Mouse (Mus musculus): ENCODE measurements around the gene Fam53b. TPM values are rescaled to one million over a fixed set of nuclear protein-coding genes. Genes with fewer than 3 reads are reported as not detected.

Fam53b gene
- polyA plus RNA-seq, 1 experiment, result 26.5 TPM

DNA sequence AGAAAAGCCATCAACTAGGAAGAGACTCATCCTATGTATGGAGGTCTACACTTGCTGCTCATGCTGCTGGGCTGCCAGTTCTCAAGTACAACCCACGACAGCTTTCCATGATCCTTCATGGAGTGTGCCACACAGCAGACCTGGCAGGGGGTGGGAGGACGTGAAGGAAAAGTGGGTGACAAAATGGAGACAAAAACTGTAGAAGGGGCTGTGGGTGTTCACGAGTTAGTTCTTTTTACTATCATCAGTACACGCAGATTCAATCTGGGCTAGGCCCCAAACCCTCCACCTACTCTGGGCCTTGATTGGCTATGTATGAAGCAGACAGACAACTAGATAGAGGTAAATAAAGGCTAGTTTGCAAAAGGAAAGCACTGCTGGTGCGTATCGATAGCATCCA, 50.3 kb downstream of the Fam53b start:
- no peak for TF ChIP-seq MYOD1 (IDR thresholded peaks at IDR 0.05; ENCODE audit: control insufficient read depth in 1 of 3, insufficient read length in 2 of 3, low read depth in 2 of 3)
- no peak for TF ChIP-seq SRF (IDR thresholded peaks at IDR 0.05; ENCODE audit: control insufficient read depth, insufficient read length, low read depth)
- TF ChIP-seq MYOG (IDR thresholded peaks at IDR 0.05; ENCODE audit: control insufficient read depth in 1 of 3, insufficient read depth in 1 of 3, insufficient read length in 2 of 3, low read depth in 2 of 3), result no peak
- TF ChIP-seq CEBPB (IDR thresholded peaks at IDR 0.05; ENCODE audit: insufficient read depth, poor library complexity, severe bottlenecking), result no peak
- TF ChIP-seq POLR2AphosphoS2 (IDR thresholded peaks at IDR 0.05; ENCODE audit: insufficient read length, low read depth), result no peak
- TF ChIP-seq REST (IDR thresholded peaks at IDR 0.05; ENCODE audit: insufficient read depth, insufficient read length), result no peak
- TF ChIP-seq TCF12 (IDR thresholded peaks at IDR 0.05; ENCODE audit: insufficient read depth, poor library complexity, severe bottlenecking), result no peak
- no peak for TF ChIP-seq E2F4 (IDR thresholded peaks at IDR 0.05; ENCODE audit: insufficient read depth)
- no peak for TF ChIP-seq USF1 (IDR thresholded peaks at IDR 0.05; ENCODE audit: low read depth)
- TF ChIP-seq POLR2A (IDR thresholded peaks at IDR 0.05; ENCODE audit: insufficient read length, low read depth), result no peak
- TF ChIP-seq MAX (IDR thresholded peaks at IDR 0.05; ENCODE audit: low read depth), result no peak
- TF ChIP-seq TCF3 (IDR thresholded peaks at IDR 0.05; ENCODE audit: insufficient read length, low read depth), result no peak
- Histone ChIP-seq H3K4me2 (ENCODE audit: low read depth) (no peak overlapping the region), H3K79me2 (ENCODE audit: control insufficient read depth, insufficient read depth) (no peaks in the 10 kb centered on the region), H3K27me3 (ENCODE audit: control insufficient read depth, insufficient read depth, insufficient read length) (no peaks in the 10 kb centered on the region), H3ac (ENCODE audit: control insufficient read depth, insufficient read length) (no peak overlapping the region), H3K4me3 (no peak overlapping the region), H3K36me3 (ENCODE audit: control insufficient read depth, insufficient read depth) (peaks cover 10% of the 10 kb centered on the region)

DNA sequence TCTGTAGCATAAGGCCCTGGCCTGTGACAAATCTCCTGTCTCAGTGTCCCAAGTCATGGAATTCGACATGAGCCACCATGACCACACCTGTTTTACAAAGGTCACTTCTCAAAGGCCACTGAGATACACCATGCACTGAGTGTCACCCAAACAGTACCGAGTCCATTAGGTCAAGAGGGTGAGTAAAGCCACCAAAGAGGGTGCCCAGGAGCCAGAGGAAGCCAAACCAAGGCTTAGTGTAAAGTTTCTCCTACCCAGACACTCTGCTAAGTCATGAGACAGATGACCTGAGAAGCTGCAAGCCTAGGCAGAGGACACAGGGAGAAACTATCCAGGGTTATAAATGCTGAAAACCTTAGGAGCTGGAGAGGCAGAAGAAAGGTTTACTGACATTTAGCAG, 52.3 kb downstream of the Fam53b start:
- Histone ChIP-seq H3K36me3 (ENCODE audit: control insufficient read depth, insufficient read depth) (peaks cover 17% of the 10 kb centered on the region), H3ac (ENCODE audit: control insufficient read depth, insufficient read length) (no peak overlapping the region), H3K4me3 (no peak overlapping the region), H3K27me3 (ENCODE audit: control insufficient read depth, insufficient read depth, insufficient read length) (no peaks in the 10 kb centered on the region), H3K4me2 (ENCODE audit: low read depth) (peak overlapping the region; percentile 42), H3K79me2 (ENCODE audit: control insufficient read depth, insufficient read depth) (no peaks in the 10 kb centered on the region)
- TF ChIP-seq TCF3 (IDR thresholded peaks at IDR 0.05; ENCODE audit: insufficient read length, low read depth) (no peak), POLR2A (IDR thresholded peaks at IDR 0.05; ENCODE audit: insufficient read length, low read depth) (no peak), SRF (IDR thresholded peaks at IDR 0.05; ENCODE audit: control insufficient read depth, insufficient read length, low read depth) (no peak), USF1 (IDR thresholded peaks at IDR 0.05; ENCODE audit: low read depth) (no peak), MAX (IDR thresholded peaks at IDR 0.05; ENCODE audit: low read depth) (no peak), MYOG (IDR thresholded peaks at IDR 0.05; ENCODE audit: control insufficient read depth in 1 of 3, insufficient read depth in 1 of 3, insufficient read length in 2 of 3, low read depth in 2 of 3) (no peak), POLR2AphosphoS2 (IDR thresholded peaks at IDR 0.05; ENCODE audit: insufficient read length, low read depth) (no peak), TCF12 (IDR thresholded peaks at IDR 0.05; ENCODE audit: insufficient read depth, poor library complexity, severe bottlenecking) (no peak), REST (IDR thresholded peaks at IDR 0.05; ENCODE audit: insufficient read depth, insufficient read length) (no peak), CEBPB (IDR thresholded peaks at IDR 0.05; ENCODE audit: insufficient read depth, poor library complexity, severe bottlenecking) (no peak), E2F4 (IDR thresholded peaks at IDR 0.05; ENCODE audit: insufficient read depth) (no peak), MYOD1 (IDR thresholded peaks at IDR 0.05; ENCODE audit: control insufficient read depth in 1 of 3, insufficient read length in 2 of 3, low read depth in 2 of 3) (no peak)

- Histone ChIP-seq H3K27me3 (ENCODE audit: control insufficient read depth, insufficient read depth, insufficient read length) (no peaks in the 10 kb centered on the region), H3K4me2 (ENCODE audit: low read depth) (peak overlapping the region; percentile 42), H3ac (ENCODE audit: control insufficient read depth, insufficient read length) (no peak overlapping the region), H3K4me3 (no peak overlapping the region), H3K79me2 (ENCODE audit: control insufficient read depth, insufficient read depth) (no peaks in the 10 kb centered on the region), H3K36me3 (ENCODE audit: control insufficient read depth, insufficient read depth) (peaks cover 17% of the 10 kb centered on the region)
- no peak for TF ChIP-seq USF1 (IDR thresholded peaks at IDR 0.05; ENCODE audit: low read depth)
- no peak for TF ChIP-seq MYOG (IDR thresholded peaks at IDR 0.05; ENCODE audit: control insufficient read depth in 1 of 3, insufficient read depth in 1 of 3, insufficient read length in 2 of 3, low read depth in 2 of 3)
- no peak for TF ChIP-seq POLR2AphosphoS2 (IDR thresholded peaks at IDR 0.05; ENCODE audit: insufficient read length, low read depth)
- no peak for TF ChIP-seq E2F4 (IDR thresholded peaks at IDR 0.05; ENCODE audit: insufficient read depth)
- TF ChIP-seq CEBPB (IDR thresholded peaks at IDR 0.05; ENCODE audit: insufficient read depth, poor library complexity, severe bottlenecking), result peak; percentile 92
- no peak for TF ChIP-seq MAX (IDR thresholded peaks at IDR 0.05; ENCODE audit: low read depth)
- TF ChIP-seq POLR2A (IDR thresholded peaks at IDR 0.05; ENCODE audit: insufficient read length, low read depth), result no peak
- no peak for TF ChIP-seq REST (IDR thresholded peaks at IDR 0.05; ENCODE audit: insufficient read depth, insufficient read length)
- TF ChIP-seq SRF (IDR thresholded peaks at IDR 0.05; ENCODE audit: control insufficient read depth, insufficient read length, low read depth), result no peak
- no peak for TF ChIP-seq TCF12 (IDR thresholded peaks at IDR 0.05; ENCODE audit: insufficient read depth, poor library complexity, severe bottlenecking)
- TF ChIP-seq MYOD1 (IDR thresholded peaks at IDR 0.05; ENCODE audit: control insufficient read depth in 1 of 3, insufficient read length in 2 of 3, low read depth in 2 of 3), result peak in 1 of 3 experiments; percentile 29
- TF ChIP-seq TCF3 (IDR thresholded peaks at IDR 0.05; ENCODE audit: insufficient read length, low read depth), result no peak
Measured at GRCm38 (mm10) chr7:132760589-132761180, 53.0 kb downstream of the Fam53b start.

GRCm38 (mm10) chr7:132759926-132760325, 53.8 kb downstream of the Fam53b start:
- Histone ChIP-seq H3K36me3 (ENCODE audit: control insufficient read depth, insufficient read depth) (peaks cover 17% of the 10 kb centered on the region), H3ac (ENCODE audit: control insufficient read depth, insufficient read length) (no peak overlapping the region), H3K4me2 (ENCODE audit: low read depth) (no peak overlapping the region), H3K27me3 (ENCODE audit: control insufficient read depth, insufficient read depth, insufficient read length) (no peaks in the 10 kb centered on the region), H3K4me3 (no peak overlapping the region), H3K79me2 (ENCODE audit: control insufficient read depth, insufficient read depth) (no peaks in the 10 kb centered on the region)
- TF ChIP-seq USF1 (IDR thresholded peaks at IDR 0.05; ENCODE audit: low read depth) (no peak), POLR2A (IDR thresholded peaks at IDR 0.05; ENCODE audit: insufficient read length, low read depth) (no peak), SRF (IDR thresholded peaks at IDR 0.05; ENCODE audit: control insufficient read depth, insufficient read length, low read depth) (no peak), MYOG (IDR thresholded peaks at IDR 0.05; ENCODE audit: control insufficient read depth in 1 of 3, insufficient read depth in 1 of 3, insufficient read length in 2 of 3, low read depth in 2 of 3) (no peak), POLR2AphosphoS2 (IDR thresholded peaks at IDR 0.05; ENCODE audit: insufficient read length, low read depth) (no peak), MAX (IDR thresholded peaks at IDR 0.05; ENCODE audit: low read depth) (no peak), E2F4 (IDR thresholded peaks at IDR 0.05; ENCODE audit: insufficient read depth) (no peak), CEBPB (IDR thresholded peaks at IDR 0.05; ENCODE audit: insufficient read depth, poor library complexity, severe bottlenecking) (no peak), TCF3 (IDR thresholded peaks at IDR 0.05; ENCODE audit: insufficient read length, low read depth) (no peak), TCF12 (IDR thresholded peaks at IDR 0.05; ENCODE audit: insufficient read depth, poor library complexity, severe bottlenecking) (no peak), REST (IDR thresholded peaks at IDR 0.05; ENCODE audit: insufficient read depth, insufficient read length) (no peak), MYOD1 (IDR thresholded peaks at IDR 0.05; ENCODE audit: control insufficient read depth in 1 of 3, insufficient read length in 2 of 3, low read depth in 2 of 3) (no peak)
